Mouse (Mus musculus) layer of hippocampus, adult 2 months (tissue): ENCODE measurements around the gene Calm1. TPM values are rescaled to one million over a fixed set of nuclear protein-coding genes. Genes with fewer than 3 reads are reported as not detected.

Source experiments
- DNase-seq, 2 experiments: peaks; one replicate each; pipeline ENCODE4 v3.0.0; 2022; ENCODE audit warnings: low spot score in 2 of 2
- H3K27ac ChIP-seq: fragments of 200-600 bp; 2 replicates; pipeline ENCODE4 v1.8.1; 2022
- H3K4me3 ChIP-seq: fragments of 200-600 bp; 2 replicates; pipeline ENCODE4 v1.8.1; 2022; ENCODE audit warnings: mild to moderate bottlenecking
- CTCF ChIP-seq: fragments of 200-600 bp; conservative IDR thresholded peaks from 2 replicates; pipeline ENCODE4 v1.8.1; 2022; ENCODE audit warnings: antibody characterized with exemption, mild to moderate bottlenecking, moderate library complexity
- long read RNA-seq, 2 experiments: library from polyadenylated mRNA; stranded (forward); transcript quantifications; one replicate each; pipeline ENCODE4 v2.0.0; 2021; ENCODE audit warnings: borderline mapping rate in 2 of 2
- total RNA-seq, 2 experiments: library from RNA; stranded (reverse); gene quantifications; 2 replicates each; pipeline ENCODE4 v1.2.3; 2021

The Calm1 gene
- total RNA-seq, result 1,000 to 10,000 TPM; 2,009 to 2,049 TPM
- long read RNA-seq, experiment 1, full-length matches to known transcripts, result 4,429 of 5,089 reads
- long read RNA-seq, experiment 1, partial matches to known transcripts, result 52 of 5,089 reads
- long read RNA-seq, experiment 1, other reads (novel, unspliced or antisense), result 608 of 5,089 reads
- long read RNA-seq, experiment 2, full-length matches to known transcripts, result 6,442 of 7,216 reads
- long read RNA-seq, experiment 2, partial matches to known transcripts, result 53 of 7,216 reads
- long read RNA-seq, experiment 2, other reads (novel, unspliced or antisense), result 721 of 7,216 reads

DNA sequence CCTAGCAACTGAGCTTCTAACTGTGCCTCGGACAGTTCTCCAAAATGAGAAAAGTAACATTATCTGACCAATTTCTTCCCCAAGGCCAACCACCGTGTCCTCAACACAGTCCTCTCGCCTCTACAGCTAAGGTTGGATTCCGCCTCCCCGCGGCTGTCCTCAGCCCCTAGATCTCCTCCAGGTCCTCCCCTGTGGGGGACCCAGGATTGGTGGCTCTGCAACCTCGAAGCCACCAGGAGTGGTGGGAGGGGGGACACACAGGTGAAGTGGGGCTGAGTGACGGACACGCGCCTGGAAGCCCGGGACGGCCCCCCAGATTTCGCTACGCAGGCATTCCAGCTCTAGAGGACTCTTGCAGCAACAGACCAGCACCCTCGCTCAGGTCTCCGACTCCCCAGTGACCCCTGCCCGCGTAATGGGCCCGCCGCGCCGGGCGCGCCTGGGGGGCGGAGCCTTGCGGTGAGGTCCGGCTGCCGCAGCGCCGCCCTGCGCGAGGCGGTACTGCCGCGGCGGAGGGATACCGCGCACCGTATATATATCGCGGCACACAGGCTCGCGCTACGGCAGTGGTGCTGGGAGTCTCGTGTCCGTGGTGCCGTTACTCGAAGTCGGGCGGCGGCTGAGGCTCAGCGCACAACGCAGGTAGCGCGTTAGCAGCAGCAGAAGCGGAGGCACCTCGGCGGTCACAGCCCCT is at the start of gene Calm1:
Gene Calm1, plus strand, starts transcription at position 469 of the 694 bp plus-strand sequence.
- peak; percentile 91 to 96 for DNase-seq
- TF ChIP-seq CTCF, result peak; percentile 36; the same call in 1 of the 2 replicates
- peak within 1 kb of the TSS; percentile 100 for H3K27ac ChIP-seq
- peak within 1 kb of the TSS; percentile 79 for H3K4me3 ChIP-seq

DNA sequence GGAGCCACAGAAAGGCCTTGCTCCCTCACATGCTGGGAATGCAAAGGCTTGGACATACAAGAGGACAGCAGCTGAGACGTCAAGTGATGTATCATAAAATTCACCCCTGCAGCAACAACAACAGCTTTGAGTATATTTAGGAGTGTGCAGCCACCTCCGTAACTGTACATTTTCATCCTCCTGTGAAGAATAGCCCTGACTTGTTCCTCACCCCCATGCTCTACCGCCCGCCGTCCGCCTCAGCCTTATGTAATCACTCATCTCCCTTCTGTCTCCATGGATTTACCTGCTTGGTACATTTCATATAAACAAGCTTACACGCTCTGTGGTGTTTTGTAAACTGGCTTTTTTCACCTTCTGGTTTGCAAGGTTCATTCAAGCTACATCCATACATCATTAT is 46.8 kb upstream of the Calm1 start:
- H3K27ac ChIP-seq, result peak overlapping the region; percentile 70
- H3K4me3 ChIP-seq, result no peak overlapping the region
- DNase-seq, result no peak
- no peak for TF ChIP-seq CTCF

DNA sequence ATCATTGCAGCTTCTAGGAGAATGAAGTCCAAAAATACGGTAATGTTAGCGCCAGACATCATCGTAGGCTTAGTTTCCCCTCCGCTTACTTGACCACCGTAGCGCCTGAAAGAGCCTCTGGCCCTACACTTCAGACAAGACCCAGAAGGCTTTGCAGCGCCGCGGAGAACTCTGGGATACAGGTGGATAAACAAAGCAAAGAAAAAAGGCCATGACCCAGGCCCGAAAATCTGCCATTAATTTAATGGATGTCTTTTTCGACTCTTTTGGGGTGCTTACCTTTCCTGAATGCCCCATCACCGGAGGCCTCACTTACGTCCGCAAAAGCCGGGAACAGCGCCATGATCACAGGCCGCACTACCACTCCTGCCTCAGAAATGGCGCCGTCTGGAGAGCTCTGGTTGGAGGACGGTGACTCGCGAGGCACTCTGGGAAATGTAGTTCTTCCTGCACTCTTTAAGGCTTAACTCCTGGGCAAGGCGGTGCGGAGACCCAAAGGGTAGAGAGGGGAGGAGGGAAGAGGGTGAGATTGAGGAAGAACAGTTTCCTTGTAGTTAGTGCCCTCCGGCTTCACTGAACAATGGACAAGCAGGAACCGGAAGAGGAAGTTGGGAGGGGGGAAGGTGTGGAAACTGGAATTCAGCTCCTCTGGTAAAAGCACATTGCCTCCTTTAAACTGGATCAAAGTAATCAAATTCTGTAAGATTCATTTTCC is 39.8 kb upstream of the Calm1 start, which contains the start of gene Nrde2:
Gene Nrde2, minus strand, starts transcription at position 393 of the 715 bp plus-strand sequence.
- Histone ChIP-seq H3K27ac (peak within 1 kb of the TSS; percentile 94), H3K4me3 (peak within 1 kb of the TSS; percentile 59)
- peak; percentile 85 to 91 for DNase-seq
- TF ChIP-seq CTCF, result peak; percentile 27

DNA sequence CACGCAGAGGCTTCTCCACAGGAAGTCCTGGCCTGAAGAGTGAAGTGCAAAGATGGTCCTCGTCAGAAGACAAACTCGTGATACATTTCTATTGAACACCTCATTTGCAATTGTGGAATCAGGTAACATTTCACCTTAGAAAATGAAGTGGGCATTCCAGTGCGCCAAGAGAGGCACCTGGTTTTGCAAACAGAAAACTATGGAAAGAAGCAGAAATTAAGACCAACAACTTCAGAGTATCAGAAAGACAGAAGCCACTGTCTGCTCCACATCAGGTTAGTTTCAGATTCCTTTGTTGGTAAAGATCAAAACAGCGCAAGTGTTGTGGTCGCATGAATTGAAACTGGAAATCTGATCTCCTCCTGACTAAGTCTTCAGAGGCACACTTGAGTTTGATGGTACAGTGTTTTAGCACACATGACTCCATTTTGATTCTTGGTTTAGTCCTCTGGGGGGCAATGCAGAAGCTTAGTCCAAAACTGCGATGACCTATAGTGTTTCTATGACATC is 34.2 kb upstream of the Calm1 start:
- Histone ChIP-seq H3K27ac (no peak overlapping the region), H3K4me3 (no peak overlapping the region)
- TF ChIP-seq CTCF, result no peak
- DNase-seq, result no peak

DNA sequence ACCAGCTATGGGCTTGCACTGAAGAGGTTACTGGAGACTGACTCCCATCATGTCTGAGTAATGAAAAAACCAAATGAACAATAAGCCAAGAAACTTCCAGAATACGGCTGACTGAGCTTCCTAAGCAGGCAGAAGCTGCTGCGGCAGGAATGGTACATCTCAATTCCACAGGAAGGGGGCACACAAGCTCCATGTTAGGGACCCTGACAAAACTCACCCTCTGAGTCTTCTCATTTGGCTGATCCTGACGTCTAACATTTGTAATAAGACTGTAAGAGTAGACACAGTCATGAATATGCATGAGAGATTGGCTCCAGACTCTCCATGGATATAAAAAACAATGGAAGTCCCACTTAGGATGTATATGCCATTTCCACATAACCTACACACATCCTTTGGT is 33.1 kb upstream of the Calm1 start:
- DNase-seq, result peak; percentile 64 to 78
- Histone ChIP-seq H3K27ac (peak overlapping the region; percentile 36; the same call in 1 of the 2 replicates), H3K4me3 (no peak overlapping the region)
- peak; percentile 87 for TF ChIP-seq CTCF

DNA sequence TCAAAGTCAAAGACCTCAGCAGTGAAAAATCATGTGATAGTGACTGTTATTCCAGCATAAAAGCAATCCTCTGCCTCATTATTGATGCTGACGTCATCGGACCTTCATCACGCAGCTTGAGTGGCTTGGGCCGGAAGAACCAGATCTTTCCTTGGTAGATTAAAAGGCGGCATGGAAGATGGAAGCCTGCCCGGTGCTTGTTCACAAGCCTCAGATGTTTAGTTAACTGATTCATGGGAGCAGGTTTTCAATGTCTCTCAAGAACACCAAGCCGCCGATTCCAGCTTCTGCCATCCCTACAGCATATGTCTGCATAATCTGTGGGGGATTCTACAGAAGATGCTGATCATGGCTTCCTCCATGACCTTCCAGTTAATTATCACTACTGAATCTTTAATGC is 32.3 kb upstream of the Calm1 start:
- peak; percentile 38 to 79 for DNase-seq
- TF ChIP-seq CTCF, result no peak
- Histone ChIP-seq H3K27ac (peak overlapping the region; percentile 36), H3K4me3 (no peak overlapping the region)

DNA sequence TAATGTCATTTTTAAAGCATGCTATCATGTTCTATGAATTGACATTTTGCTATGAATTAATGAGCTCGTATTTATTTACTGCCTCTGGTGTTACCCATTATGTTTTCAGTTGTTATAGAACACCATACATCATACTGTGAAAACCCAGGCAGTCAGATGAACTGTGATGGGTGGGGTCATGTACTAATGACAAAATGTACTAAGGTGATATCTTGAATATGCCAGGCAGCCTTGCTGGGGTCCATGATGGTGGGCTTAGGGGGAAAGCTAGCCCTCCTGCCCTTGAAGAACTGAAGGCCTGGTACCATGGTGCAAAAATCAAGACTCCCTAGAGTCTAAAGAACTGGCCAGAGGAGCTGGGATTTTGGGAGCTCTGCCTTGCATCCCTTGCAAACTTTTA is 31.7 kb upstream of the Calm1 start:
- no peak for TF ChIP-seq CTCF
- no peak for DNase-seq
- Histone ChIP-seq H3K4me3 (no peak overlapping the region), H3K27ac (peak overlapping the region; percentile 36)

DNA sequence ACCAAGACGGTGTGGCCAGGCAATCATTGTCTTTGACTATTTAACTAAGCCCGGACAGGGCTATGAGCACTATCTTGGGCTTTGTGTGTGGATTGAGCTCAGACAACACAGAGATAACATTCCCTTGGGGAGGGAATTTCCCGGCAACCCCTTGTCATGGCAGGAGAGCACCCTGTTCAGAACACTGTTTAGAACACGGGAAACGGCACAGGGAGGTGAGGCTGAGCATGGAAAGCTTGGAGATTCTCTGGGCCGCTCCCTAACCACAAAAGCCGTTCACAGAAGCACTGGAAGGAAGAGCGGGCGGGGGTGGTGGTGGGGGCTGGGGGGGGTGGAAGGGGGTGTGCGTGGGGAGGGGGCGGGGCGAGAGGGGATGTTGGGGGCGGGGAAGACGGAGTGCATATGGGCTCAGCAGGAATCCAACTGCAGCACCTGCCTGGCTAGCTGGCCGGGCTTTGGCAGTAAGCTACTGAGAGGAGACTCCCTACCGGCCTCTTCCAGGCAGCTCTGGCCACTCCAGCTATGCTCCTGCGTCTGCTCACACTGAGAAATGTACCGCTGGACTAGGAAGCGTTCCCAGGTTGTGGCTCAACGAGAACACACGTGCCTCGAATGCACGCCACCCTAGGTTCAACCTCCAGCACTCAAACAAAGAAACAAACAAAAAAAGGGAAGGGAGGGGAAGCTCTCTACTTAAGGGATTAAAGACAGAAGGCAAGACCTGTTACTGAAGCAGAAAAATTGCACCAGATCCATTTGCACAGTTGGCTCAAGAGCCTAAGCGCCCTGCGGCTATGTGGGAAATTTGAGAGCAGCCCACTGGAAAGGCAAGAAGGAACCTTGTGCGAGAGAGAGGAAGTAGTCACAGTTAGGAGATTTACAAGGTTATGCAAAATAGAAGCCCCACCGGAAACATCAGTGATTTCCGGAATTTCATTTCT is 31.0 kb upstream of the Calm1 start:
- peak overlapping the region; percentile 55 for H3K27ac ChIP-seq
- peak overlapping the region; percentile 30; the same call in 1 of the 2 replicates for H3K4me3 ChIP-seq
- DNase-seq, result no peak
- no peak for TF ChIP-seq CTCF

DNA sequence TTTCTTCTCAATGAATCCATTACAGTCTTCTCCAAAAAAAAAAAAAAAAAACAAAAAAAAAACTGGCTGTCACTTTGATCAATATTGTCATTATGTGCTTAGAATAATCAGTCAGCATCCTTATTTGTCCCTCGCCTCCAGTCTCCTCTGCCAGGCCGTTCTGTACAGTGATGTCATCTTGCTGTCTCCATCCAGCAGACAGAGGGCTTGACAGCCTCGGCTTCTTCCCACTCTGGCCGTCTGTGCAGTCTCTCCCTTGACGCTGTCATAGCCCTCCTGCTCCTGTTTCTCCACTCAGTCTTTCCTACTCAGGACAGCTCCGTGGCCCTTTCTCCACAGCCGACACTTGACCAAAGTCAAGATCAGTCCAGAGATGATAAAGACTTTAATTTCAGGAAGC is 26.8 kb upstream of the Calm1 start:
- TF ChIP-seq CTCF, result no peak
- Histone ChIP-seq H3K27ac (no peak overlapping the region), H3K4me3 (no peak overlapping the region)
- peak in 1 of 2 experiments; percentile 37 for DNase-seq

DNA sequence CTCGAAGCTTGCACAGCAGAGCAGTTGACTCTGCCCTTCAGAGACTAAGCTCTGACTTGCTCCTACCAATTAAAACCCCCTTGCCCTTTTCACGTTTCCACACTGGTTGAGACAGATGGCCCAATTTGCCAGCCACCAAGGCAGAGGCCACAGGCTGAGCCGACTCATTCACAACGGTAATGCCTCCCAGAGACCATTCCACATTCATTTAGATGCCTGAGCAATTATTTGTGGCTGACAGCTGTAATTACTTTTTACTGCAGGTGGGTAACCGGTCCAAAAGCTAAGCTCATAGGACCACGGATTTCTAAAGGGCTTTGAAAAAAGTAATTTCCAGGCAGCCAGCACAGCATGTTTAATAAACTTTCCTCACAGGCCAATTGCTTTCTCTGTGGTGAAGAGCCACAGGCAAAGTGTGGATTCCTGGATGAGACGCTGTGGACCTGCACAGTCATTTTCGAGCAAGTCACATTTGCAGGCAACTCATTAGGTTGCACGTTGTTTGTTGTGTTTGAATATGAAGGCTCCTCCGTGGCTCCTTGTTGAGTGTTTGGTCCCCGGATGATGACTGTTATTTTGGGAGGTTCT is 22.7 kb upstream of the Calm1 start:
- no peak for DNase-seq
- no peak for TF ChIP-seq CTCF
- Histone ChIP-seq H3K27ac (no peak overlapping the region), H3K4me3 (no peak overlapping the region)

DNA sequence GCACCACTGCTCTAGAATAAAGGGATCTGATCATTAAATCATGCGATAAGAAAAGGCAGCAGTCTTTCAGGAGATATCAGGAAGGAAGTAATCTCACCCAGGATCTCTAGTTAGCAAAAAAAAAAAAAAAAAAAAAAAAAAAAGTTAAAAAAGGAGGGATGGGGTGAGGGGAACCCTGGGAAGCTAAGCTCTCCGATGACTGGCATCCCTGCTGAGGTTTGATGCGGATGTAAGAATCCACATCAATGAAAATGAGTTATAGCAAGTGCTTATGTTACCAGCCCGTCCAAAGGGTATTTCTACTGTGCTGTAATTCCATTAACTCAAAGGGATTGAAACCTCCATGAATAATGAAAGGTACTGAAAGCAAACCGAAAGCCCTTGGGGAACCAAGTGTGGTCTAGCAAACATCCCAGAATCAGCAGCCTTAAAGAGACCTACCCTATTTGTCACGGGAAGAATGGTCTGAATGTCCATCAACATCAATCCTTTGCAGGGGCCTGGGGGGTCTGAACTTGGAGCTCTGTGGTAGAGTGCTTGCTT is 20.3 kb upstream of the Calm1 start:
- no peak overlapping the region for H3K4me3 ChIP-seq
- no peak for DNase-seq
- TF ChIP-seq CTCF, result no peak
- H3K27ac ChIP-seq, result no peak overlapping the region
